Mouse (Mus musculus) lung, postnatal 0 days (tissue): ENCODE measurements around the gene Lrrc57.

Source experiments
- CTCF ChIP-seq: IDR thresholded peaks from 2 replicates; pipeline ENCODE4 v1.5.1; 2016; ENCODE audit warnings: antibody characterized with exemption, mild to moderate bottlenecking
- EP300 ChIP-seq: IDR thresholded peaks from 2 replicates; pipeline ENCODE4 v1.6.1; 2016; ENCODE audit warnings: antibody characterized with exemption, mild to moderate bottlenecking, control low read depth

- TF ChIP-seq CTCF (no peak; the same call in 1 of the 2 replicates), EP300 (no peak)
Measured at GRCm38 (mm10) chr2:120567798-120568320, 41.5 kb downstream of the Lrrc57 start.
